Mouse (Mus musculus) cerebellum, adult 2 months (tissue): ENCODE measurements around the gene Nup160.

Experiments
- CTCF ChIP-seq: fragments of 200-500 bp; IDR thresholded peaks from 2 replicates; pipeline ENCODE4 v1.5.1; 2011; ENCODE audit warnings: low read depth, mild to moderate bottlenecking, control low read depth, low read length, moderate library complexity, borderline replicate concordance; ENCODE audit not compliant: insufficient read depth
- POLR2A ChIP-seq: fragments of 200-500 bp; IDR thresholded peaks from 2 replicates; pipeline ENCODE4 v1.6.1; 2011; ENCODE audit warnings: low read length, control low read depth, borderline replicate concordance; ENCODE audit not compliant: insufficient read depth

DNA sequence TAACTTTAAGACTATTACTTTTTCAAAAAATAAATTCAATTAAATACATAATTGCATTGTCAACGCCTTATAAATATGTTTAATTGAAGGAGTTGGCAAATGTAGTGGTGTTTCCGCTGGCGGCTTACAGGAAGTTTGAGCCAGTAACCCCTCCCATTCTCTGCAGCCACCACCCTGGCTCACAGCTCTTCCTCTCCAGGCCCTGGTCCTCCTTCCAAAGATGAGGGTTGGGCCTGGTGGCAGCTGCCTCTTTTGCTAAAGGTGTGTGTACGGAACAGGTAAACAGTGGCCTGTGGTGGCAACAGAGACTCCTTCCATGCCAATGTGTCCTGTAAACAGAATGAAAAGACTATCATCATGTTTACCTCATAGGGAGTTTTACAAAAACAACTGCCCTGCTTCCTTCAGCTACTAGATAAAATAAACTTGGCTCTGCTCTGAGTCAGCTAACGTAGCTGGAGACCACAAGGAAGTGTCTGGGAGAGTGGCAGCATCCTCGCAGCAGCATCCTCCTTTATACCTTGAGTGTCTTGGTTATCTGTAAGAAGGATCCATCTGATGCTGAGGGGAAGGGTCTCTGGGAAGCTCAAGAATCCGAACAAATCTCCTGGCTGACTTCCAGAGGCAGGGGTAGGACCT, 41.8 kb upstream of the Nup160 start:
- no peak for TF ChIP-seq CTCF
- TF ChIP-seq POLR2A, result no peak
